Mouse (Mus musculus) ES-Bruce4 (cell line): Measurements from ENCODE around the gene Myo1g.

Experiments
- CTCF ChIP-seq: IDR thresholded peaks from one replicate; pipeline ENCODE4 v1.8.1; 2011; ENCODE audit warnings: low read depth, low read length
- EP300 ChIP-seq: IDR thresholded peaks from 2 replicates; pipeline ENCODE4 v1.6.1; 2011; ENCODE audit warnings: low read depth, low read length; ENCODE audit not compliant: insufficient read depth
- POLR2A ChIP-seq: IDR thresholded peaks from one replicate; pipeline ENCODE4 v1.8.1; 2011; ENCODE audit warnings: low read length; ENCODE audit not compliant: insufficient read depth

DNA sequence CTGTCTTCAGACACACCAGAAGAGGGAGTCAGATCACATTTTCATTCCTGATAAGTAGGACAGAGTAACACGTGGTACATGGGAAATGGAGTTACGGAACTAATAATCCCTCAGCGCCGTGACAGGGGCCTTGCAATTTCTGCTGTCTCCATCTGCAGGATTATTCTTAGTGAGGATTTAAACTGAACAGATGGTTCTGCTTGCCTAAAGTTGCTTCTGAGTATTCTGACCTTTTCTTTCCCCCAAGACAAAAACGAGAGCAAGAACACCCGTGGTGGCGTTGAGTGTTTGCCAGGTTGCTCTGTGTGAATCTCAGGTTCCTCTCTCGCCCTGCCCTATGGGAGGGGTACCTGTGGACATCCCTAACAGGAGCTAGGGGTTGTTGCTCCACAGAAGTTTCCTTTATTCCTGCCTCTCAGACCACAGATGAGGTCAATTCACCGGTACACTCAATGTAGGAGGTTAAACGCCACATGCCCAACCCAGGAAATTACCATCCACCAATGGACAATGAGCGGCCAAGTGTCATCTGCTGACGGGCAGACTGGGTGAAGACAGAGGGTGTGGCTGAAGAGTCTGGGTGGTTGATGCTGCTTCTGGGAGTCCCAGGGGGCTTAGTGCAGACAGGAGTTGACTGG lies 23.3 kb downstream of the Myo1g start:
- TF ChIP-seq POLR2A (no peak), EP300 (no peak), CTCF (no peak)
